8 mouse cellular contexts compared by ENCODE assay signal in the genomic region with DNA sequence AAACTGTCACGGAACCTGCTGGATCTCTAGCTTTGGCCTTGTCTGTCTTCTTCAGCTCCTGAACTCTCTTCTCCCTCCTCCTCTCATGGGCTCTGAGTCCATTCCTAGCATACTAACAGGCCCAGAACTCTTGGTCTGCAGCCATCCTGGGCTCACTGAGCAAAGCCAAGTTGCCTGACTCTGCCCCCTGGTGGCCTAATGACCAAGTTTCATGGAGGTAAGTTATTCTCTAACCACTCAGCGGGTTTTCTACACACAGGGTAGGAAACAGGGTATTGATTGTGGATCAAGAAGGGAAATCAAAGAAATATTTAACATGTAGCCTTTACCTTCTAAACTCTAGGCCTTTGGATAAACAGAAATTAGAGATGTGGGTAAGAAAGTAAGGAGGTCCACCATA. TPM values are rescaled to one million over a fixed set of nuclear protein-coding genes. Genes with fewer than 3 reads are reported as not detected.
DNase-seq lines count a peak whose midpoint lies in the region; ATAC-seq lines count a peak whose summit lies in the region.

A gene (plus strand): TSS at position 21 of the 400 bp plus-strand sequence.

- peak; percentile 97 for DNase-seq in NIH3T3 (ENCODE audit: low read depth)
- peak; percentile 71 for DNase-seq in cerebellum, adult 8-10 months
- DNase-seq in frontal cortex, adult 2 months (ENCODE audit: extremely low spot score in 1 of 2, low spot score in 1 of 2) = peak; percentile 48 to 89
- peak; percentile 66 for DNase-seq in layer of hippocampus, adult 9-11 months
- peak; percentile 92 for DNase-seq in lung, postnatal 10 days
- DNase-seq in retina, embryonic 14.5 days (ENCODE audit: low spot score) = peak; percentile 85
- DNase-seq in thymus, postnatal 36 days = peak; percentile 76 to 80

- ATAC-seq in hematopoietic stem cell, adult 5-6 weeks (replicated peaks in 1 of 2; ENCODE audit: insufficient read depth in 1 of 2, low FRiP score in 2 of 2, low TSS enrichment in 1 of 2, low read depth in 1 of 2, poor library complexity in 2 of 2, severe bottlenecking in 2 of 2) = peak; percentile 29 to 63; a peak in 3 of 4 replicates

RNA-seq across cellular contexts. Expression of the gene that starts here (rescaled TPM):
- 0.06 TPM in 2 replicates for polyA plus RNA-seq in frontal cortex, adult 2 months (2012; rRNA removed)
- total RNA-seq in hematopoietic stem cell, adult 5-6 weeks (2017) = not detected in 2 replicates

Comparison
In these comparisons a context has a peak if more than half of its experiments do, and no peak if none do; other contexts are left out.
1. Peak in every context shown above with its lines: DNase-seq and ATAC-seq.
2. Peak in DNase-seq in frontal cortex, adult 2 months; RNA of the gene not detected or under 1 TPM.
3. Peak in ATAC-seq in hematopoietic stem cell, adult 5-6 weeks; RNA of the gene not detected or under 1 TPM.